Mouse (Mus musculus): Measurements from ENCODE around the gene Cyp4f13.

Gene Cyp4f13

GRCm38 (mm10) chr17:32947215-32947914, at the start of gene Cyp4f13:
Gene Cyp4f13 (minus strand): TSS chr17:32947402.
- DNase-seq = peak; percentile 94 to 97

- DNase-seq = peak; percentile 81 to 83
Observed at GRCm38 (mm10) chr17:32992699-32993474, 45.7 kb upstream of the Cyp4f13 start, which contains the start of gene Zfp952. Gene Zfp952 (plus strand): TSS chr17:32993129.

GRCm38 (mm10) chr17:32991965-32992698, 44.9 kb upstream of the Cyp4f13 start:
- peak; percentile 63 to 67 for DNase-seq

GRCm38 (mm10) chr17:32986301-32986700, 39.1 kb upstream of the Cyp4f13 start:
- no peak for DNase-seq

- DNase-seq = no peak
Observed at GRCm38 (mm10) chr17:32981361-32981760, 34.2 kb upstream of the Cyp4f13 start.

GRCm38 (mm10) chr17:32965623-32966290, 18.6 kb upstream of the Cyp4f13 start, which contains the start of gene Zfp472:
Gene Zfp472 (plus strand): TSS chr17:32965814.
- DNase-seq = peak; percentile 92 to 94

- no peak for DNase-seq
Observed at GRCm38 (mm10) chr17:32965253-32965622, 18.0 kb upstream of the Cyp4f13 start.

GRCm38 (mm10) chr17:32951441-32951840, 4.2 kb upstream of the Cyp4f13 start:
- DNase-seq = peak; percentile 91

GRCm38 (mm10) chr17:32951006-32951405, 3.8 kb upstream of the Cyp4f13 start:
- DNase-seq = no peak

- DNase-seq = no peak
Observed at GRCm38 (mm10) chr17:32950136-32950535, 2.9 kb upstream of the Cyp4f13 start.

- no peak for DNase-seq
Observed at GRCm38 (mm10) chr17:32946716-32947115, 486 bp downstream of the Cyp4f13 start.

- peak in 1 of 2 experiments; percentile 18 for DNase-seq
Observed at GRCm38 (mm10) chr17:32944402-32945035, 2.7 kb downstream of the Cyp4f13 start.

GRCm38 (mm10) chr17:32943661-32944060, 3.5 kb downstream of the Cyp4f13 start:
- DNase-seq = no peak

- DNase-seq = no peak
Observed at GRCm38 (mm10) chr17:32939831-32940230, 7.4 kb downstream of the Cyp4f13 start.

GRCm38 (mm10) chr17:32927803-32928202, 19.4 kb downstream of the Cyp4f13 start:
- no peak for DNase-seq

- DNase-seq = peak; percentile 70 to 71
Observed at GRCm38 (mm10) chr17:32924658-32925312, 22.4 kb downstream of the Cyp4f13 start.

GRCm38 (mm10) chr17:32923681-32924080, 23.5 kb downstream of the Cyp4f13 start:
- no peak for DNase-seq

- DNase-seq = no peak
Observed at GRCm38 (mm10) chr17:32919123-32919522, 28.1 kb downstream of the Cyp4f13 start.

- DNase-seq = no peak
Observed at GRCm38 (mm10) chr17:32917131-32917530, 30.1 kb downstream of the Cyp4f13 start, which contains the start of gene Cyp4f14. Gene Cyp4f14 (minus strand): TSS chr17:32917342.

- no peak for DNase-seq
Observed at GRCm38 (mm10) chr17:32916075-32916474, 31.1 kb downstream of the Cyp4f13 start.

- DNase-seq = no peak
Observed at GRCm38 (mm10) chr17:32906172-32906571, 41.0 kb downstream of the Cyp4f13 start.

GRCm38 (mm10) chr17:32905239-32905638, 42.0 kb downstream of the Cyp4f13 start:
- peak; percentile 77 to 79 for DNase-seq
